Mouse (Mus musculus): ENCODE data around the gene Cldn3.
A peak's percentile ranks its signal among the peaks of the same experiment; 100 is the strongest.
"Not testable (repeated sequence)": the region's sequence is repeated elsewhere in the genome, so short reads cannot be mapped to it uniquely, and the experiment has no call there.

Cldn3 gene

DNA sequence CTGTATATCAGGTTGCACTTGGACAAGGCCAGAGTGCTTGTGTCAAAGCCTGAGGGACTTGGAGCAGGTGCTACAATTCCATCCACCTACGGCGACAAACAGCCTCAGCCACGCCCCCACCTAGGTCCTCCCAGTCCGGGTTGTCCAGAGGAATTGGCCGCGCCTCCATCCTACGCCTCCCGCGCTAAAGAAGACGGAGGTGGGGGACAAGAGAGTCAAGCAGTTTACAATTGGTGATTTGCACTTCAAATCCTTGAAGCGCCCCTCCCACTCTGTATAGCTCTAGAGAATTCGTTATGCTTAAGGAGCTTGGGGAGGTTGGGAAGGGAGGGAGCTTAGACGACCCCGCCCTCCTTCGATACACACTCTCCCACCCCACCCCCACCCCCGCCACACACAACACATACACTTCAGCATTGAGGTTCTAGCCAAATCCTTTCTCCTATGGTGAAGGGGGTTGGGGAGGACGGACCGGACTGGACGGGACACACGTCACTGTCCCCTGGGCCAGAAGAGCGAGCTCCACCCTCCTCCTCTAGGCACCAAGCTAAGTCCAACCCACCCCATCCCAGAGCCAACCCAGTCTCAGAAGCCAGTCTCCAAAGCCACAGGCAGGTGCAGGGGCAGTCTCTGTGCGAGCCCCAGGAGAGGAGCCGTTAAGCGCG, at the start of gene Cldn3:
Gene Cldn3, plus strand, starts transcription at position 582 of the 665 bp plus-strand sequence.
- DNase-seq (ENCODE audit: low spot score in 2 of 2) = peak in 1 of 2 experiments; percentile 21

DNA sequence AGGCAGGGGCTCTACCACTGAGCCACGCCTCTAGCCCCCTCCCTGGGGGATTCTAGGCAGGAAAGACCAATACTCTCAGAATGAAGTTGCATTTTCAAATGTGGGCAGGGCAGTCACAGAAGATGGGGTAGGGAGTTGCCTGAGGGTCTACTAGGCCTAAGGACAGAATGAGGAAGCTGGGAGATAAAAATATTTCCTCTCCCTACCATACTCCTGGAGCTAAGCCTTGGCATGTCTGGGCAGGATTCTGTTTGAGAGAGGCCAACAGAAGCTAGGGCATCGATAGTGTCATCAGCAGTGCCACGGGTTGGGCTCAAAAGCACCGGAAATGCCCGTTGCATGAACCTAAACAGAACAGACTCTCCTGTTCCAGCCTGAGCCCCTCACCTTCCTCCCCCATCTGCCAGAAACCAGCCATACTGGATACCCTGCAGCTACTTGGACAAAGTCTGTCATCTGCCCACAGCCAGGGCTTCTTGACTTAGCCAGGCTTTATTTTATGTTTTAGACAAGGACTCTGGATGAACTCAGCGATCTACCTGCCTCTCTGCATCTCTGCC, 49.3 kb upstream of the Cldn3 start:
- no peak for DNase-seq (ENCODE audit: low spot score in 2 of 2)

GRCm38 (mm10) chr5:134939069-134939468, 46.9 kb upstream of the Cldn3 start:
- DNase-seq (ENCODE audit: low spot score in 2 of 2) = no peak

GRCm38 (mm10) chr5:134939554-134939953, 46.5 kb upstream of the Cldn3 start:
- not testable (repeated sequence) for DNase-seq (ENCODE audit: low spot score in 2 of 2)

- DNase-seq (ENCODE audit: low spot score in 2 of 2) = no peak
Observed at GRCm38 (mm10) chr5:134941472-134942209, 44.4 kb upstream of the Cldn3 start.

DNA sequence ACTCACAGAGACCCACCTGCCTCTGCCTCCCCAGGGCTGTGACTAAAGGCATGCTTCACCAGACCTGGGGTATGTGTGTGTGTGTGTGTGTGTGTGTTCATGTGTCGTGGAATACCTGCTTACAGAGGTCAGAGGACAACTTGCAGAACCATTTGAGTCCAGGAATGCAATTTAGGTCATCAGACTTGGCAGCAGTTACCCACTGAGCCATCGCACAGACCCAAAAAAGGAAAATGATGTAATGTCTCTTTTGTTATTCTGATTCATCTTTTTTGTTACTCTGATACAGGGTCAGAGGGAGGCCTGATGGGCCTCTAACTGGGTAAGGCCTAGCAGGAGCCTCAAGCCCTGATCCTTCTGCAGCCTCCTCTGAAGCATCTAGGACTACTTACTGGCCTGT, 43.3 kb upstream of the Cldn3 start:
- peak in 1 of 2 experiments; percentile 18 for DNase-seq (ENCODE audit: low spot score in 2 of 2)

GRCm38 (mm10) chr5:134944179-134944578, 41.8 kb upstream of the Cldn3 start:
- DNase-seq (ENCODE audit: low spot score in 2 of 2) = no peak

GRCm38 (mm10) chr5:134945266-134945959, 40.6 kb upstream of the Cldn3 start:
- DNase-seq (ENCODE audit: low spot score in 2 of 2) = no peak

DNA sequence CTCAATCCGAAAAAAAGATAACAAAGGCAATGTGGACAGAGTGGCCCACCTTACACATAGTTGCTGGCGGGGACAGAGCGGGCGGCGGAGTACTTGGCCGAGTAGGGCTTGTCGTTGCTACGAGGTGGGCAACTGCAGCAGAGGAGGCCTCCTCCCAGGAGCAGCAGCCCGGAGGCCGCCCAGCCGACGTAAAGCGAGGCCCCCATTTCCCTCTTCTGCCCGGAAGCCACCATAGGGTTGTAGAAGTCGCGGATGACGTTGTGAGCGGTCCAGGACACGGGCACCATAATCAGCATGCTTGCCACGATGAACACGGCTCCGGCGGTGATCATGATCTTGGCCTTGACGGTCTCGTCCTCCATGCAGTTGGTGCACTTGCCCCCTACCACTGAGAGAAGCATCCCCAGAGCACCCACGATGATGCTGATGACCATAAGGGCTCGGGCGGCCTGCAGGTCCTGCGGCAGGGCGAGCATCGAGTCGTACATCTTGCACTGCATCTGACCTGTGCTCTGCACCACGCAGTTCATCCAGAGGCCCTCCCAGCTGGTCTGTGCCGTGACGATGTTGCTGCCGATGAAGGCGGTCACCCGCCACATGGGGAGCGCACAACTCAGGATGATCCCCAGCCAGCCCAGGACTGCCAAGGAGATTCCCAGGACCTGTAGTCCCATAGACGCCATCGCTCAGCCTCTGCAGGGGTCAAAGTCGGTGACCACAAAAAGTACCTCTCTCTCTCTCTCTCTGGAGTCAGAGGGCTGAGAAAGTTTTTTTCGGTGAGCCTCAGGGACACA, 39.8 kb upstream of the Cldn3 start:
- DNase-seq (ENCODE audit: low spot score in 2 of 2) = no peak

DNA sequence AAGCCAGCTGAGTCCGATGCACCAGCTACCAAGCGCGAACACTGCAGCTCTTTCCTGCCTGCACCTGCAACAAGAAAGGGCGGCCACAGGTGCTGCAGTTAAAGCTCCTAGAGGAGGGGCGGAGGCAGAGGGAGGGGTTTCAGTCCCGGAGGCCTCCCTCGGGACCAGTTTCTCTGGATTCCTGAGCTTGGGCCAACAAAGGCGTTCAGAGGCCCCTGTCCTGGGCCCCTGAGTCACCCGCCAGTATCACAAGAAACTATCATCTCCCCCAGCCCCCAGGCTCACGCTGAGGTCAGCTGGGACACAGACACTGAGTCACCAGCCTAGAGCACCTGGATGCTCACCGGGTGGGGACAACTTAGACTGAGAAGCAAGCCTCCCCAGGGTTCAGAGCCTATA, 39.2 kb upstream of the Cldn3 start, which contains the start of gene Cldn4:
Gene Cldn4, minus strand, starts transcription at position 78 of the 399 bp plus-strand sequence.
- DNase-seq (ENCODE audit: low spot score in 2 of 2) = no peak

DNA sequence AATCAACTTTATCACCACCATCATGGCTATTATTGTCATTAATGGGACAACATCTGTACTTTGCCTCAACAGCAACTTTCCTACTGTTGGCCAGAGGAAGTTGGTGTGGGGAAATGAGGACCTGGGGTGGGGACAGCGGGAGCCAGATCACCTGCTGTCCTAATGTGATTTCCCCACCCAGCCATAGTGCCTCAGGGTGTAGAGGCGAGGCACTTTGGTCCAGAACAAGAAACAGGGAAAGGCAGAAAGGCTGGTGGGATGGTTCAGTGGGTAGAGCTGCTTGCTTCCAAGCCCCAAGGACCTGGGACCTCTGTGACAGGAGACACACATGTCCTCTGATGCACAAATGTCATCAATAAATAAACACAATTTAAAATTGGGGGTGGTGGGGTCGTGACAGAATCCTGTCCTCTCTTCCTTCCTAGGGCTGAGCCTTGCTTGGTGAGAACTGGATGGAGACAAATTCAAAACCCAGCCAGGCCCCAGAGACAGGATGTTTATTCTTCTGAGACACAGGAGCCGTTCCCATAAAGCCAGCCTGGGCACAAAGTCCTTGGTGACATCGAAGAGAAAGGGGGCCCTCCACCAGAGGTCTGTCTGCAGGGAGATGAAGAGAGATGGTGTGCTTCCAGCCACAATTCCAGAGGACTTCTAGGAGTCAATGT, 38.5 kb upstream of the Cldn3 start:
- DNase-seq (ENCODE audit: low spot score in 2 of 2) = no peak

DNA sequence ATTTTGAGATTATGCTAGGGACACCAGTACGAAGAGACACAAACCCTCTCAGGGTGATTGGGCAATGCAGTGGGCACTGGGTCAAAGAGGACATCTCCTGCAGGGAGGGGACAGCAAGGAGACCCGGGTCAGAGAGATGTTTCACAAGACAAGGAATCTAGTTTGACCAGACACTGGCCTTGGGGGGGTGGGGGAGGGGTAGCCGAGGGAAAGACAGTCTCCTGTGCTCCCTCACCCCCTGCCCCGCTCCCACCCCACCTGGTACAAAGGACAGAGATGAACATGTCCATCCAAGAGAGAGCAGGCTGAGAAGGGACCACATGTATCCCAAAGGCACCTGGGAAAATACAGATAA, 38.0 kb upstream of the Cldn3 start:
- no peak for DNase-seq (ENCODE audit: low spot score in 2 of 2)

- DNase-seq (ENCODE audit: low spot score in 2 of 2) = peak; percentile 21 to 50
Observed at GRCm38 (mm10) chr5:134951053-134951884, 34.7 kb upstream of the Cldn3 start.

GRCm38 (mm10) chr5:134955491-134955890, 30.5 kb upstream of the Cldn3 start:
- DNase-seq (ENCODE audit: low spot score in 2 of 2) = no peak

DNA sequence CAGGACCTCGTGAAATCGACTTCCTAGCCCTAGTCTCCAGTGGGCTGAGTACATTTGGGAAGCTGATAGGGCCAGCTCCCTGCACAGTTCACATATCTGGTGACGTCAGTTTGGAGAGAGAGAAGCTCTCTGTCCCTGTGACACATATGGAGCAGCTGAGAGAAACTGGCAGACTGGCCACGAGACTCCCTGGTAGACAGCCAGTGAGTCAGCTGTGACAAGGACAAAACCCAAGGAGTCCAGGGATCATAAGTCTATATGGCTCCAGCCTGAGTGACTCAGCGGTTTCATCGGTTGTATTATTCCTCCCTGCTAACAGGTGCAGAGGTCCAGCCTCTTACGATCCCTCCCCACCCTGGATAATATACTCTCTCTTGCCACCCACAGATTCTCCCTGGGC, 26.9 kb upstream of the Cldn3 start:
- peak; percentile 49 to 72 for DNase-seq (ENCODE audit: low spot score in 2 of 2)

GRCm38 (mm10) chr5:134960430-134960829, 25.6 kb upstream of the Cldn3 start:
- no peak for DNase-seq (ENCODE audit: low spot score in 2 of 2)

- DNase-seq (ENCODE audit: low spot score in 2 of 2) = no peak
Observed at GRCm38 (mm10) chr5:134961519-134961918, 24.5 kb upstream of the Cldn3 start.

GRCm38 (mm10) chr5:134963546-134963945, 22.5 kb upstream of the Cldn3 start:
- DNase-seq (ENCODE audit: low spot score in 2 of 2) = peak; percentile 45 to 48

DNA sequence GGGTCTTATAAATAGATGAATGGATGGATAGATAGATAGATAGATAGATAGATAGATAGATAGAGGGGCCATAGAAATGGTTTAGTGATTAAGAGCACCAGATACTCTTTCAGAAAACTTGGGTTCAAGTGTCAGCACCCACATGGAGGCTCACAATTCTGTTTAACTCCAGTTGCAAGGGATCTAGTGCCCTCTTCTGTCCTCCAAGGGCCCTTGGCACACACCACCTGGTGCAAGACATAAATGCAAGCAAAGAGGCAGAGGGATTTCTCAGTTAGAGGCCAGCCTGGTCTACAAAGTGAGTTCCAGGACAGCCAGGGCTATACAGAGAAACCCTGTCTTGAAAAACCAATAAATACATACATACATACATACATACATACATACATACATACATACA, 21.4 kb upstream of the Cldn3 start:
- not testable (repeated sequence) for DNase-seq (ENCODE audit: low spot score in 2 of 2)

GRCm38 (mm10) chr5:134965473-134965851, 20.6 kb upstream of the Cldn3 start:
- peak in 1 of 2 experiments; percentile 68 for DNase-seq (ENCODE audit: low spot score in 2 of 2)
